Mouse (Mus musculus) kidney, postnatal 4 days (tissue): ENCODE measurements around the gene Ltbr.
"Not testable (repeated sequence)": the region's sequence is repeated elsewhere in the genome, so short reads cannot be mapped to it uniquely, and the experiment has no call there.

ENCODE experiments used
- DNase-seq, 2 experiments: peaks; one replicate each; pipeline ENCODE4 v3.0.0; 2021; ENCODE audit warnings: mixed read lengths in 2 of 2

Ltbr gene

GRCm38 (mm10) chr6:125309406-125309805 lies 4.3 kb downstream of the Ltbr start:
- no peak for DNase-seq

DNA sequence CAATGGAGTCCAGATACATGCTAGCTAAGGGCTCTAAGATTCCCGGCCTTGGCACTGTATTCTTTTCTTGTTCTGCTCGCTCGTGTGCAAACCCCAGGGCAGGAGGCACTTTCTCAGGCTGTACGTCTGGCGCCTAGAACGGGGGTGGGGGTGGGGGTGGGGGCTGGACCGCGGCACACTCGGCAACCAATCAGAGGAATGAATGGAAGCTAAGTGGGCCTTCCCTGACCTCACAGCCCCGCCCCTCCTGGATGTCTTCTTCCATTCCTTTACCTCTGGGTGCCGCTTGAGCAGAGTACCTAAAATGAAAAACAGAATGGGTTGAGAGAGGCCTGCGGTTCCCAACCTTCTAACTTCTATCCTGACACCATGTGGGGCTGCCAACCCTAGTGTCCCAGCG lies 4.8 kb downstream of the Ltbr start:
- no peak for DNase-seq

DNA sequence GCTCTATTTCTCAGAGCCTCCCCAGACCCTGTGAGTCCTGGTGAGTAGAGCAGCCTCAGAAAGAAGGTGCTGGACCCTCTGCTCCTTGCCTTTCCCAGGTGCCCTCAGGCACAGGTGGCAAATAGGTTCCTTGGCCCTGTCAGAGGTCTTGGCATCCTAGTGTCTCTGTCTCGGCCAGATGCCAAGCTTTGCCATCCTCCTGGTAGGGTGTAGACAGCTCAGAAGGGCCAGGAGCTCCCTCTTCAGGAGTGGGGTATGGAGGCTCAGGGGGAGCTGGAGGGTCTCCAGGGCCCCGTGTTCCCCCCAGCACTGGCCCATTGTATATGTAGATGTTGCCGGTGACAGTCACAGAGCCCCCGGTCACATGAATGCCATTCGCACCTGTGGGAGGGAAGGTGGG lies 6.6 kb downstream of the Ltbr start:
- no peak for DNase-seq

- no peak for DNase-seq
These were observed 8.2 kb downstream of the Ltbr start for GRCm38 (mm10) chr6:125305465-125305864.

DNA sequence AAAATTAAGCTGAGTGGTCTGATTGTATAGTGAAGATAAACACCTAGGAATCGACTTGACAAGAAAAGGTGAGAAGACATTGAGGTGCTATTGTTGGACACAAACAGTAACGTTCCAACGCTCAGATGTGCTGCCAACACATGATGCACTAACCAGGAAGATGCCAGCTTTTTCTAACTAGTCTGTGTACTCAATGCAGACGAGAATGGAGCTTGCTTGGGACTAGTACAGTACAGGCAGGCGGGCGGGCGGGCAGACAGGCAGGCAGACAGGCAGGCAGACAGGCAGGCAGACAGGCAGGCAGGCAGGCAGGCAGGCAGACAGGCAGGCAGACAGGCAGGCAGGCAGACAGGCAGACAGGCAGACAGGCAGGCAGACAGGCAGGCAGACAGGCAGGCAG lies 9.3 kb downstream of the Ltbr start:
- DNase-seq: not testable (repeated sequence)

DNA sequence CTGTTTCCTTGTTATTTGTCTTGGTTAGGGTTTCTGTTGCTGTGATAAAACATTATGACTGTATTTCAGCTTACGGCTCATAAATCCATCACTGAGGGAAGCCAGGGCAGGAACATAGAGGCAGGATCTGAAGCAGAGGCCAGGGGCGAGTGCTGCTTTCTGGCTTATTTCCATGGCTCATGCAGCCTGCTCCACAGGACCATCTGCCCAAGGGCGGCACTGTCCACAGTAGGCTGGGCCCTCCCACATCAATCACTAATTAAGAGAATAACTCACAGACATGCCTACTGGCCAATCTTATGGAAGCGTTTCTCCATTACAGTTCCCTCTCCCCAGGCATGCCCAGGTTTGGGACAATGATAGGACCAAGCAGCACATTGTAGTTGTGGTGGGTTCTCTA lies 10.4 kb downstream of the Ltbr start:
- no peak for DNase-seq

- DNase-seq: peak; percentile 21 to 38
These were observed 11.3 kb downstream of the Ltbr start for GRCm38 (mm10) chr6:125302231-125302982.

GRCm38 (mm10) chr6:125300982-125301381 lies 12.7 kb downstream of the Ltbr start:
- DNase-seq: no peak

DNA sequence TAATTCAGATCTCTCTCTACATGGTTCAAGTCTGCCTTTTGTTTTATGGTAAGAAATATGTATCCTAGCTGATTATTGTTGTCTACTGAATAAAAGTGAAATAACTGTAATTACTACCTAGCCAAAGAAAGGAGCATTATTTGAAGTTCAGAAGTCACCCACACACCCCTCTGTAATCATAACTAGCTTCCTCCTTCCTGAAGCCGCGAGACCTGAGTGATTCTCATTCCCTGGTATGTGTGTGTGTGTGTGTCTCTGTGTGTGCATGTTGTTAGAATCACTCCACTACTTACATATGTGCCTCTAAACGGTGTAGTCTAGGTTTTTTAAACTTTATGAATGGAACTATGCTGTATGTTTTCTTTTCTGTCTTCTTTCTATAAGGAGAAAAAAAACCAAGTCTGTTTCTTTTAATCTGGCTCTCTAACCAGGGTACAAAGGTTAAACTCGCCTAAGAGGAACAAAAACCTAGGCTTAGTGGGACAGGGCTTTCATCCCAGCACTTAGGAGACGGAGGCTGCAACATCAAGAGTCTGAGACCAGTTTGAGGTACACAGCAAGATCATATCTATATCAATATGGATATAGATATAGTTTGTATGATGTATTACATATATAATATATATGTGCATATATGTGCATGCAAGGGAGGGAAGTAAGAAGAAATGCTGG lies 16.4 kb downstream of the Ltbr start:
- DNase-seq: no peak

- no peak for DNase-seq
These were observed 19.6 kb downstream of the Ltbr start for GRCm38 (mm10) chr6:125294049-125294448.

- no peak for DNase-seq
These were observed 21.4 kb downstream of the Ltbr start for GRCm38 (mm10) chr6:125292256-125292655.

- DNase-seq: no peak
These were observed 22.4 kb downstream of the Ltbr start for GRCm38 (mm10) chr6:125291329-125291728.

- DNase-seq: no peak
These were observed 25.0 kb downstream of the Ltbr start for GRCm38 (mm10) chr6:125288730-125289129.

DNA sequence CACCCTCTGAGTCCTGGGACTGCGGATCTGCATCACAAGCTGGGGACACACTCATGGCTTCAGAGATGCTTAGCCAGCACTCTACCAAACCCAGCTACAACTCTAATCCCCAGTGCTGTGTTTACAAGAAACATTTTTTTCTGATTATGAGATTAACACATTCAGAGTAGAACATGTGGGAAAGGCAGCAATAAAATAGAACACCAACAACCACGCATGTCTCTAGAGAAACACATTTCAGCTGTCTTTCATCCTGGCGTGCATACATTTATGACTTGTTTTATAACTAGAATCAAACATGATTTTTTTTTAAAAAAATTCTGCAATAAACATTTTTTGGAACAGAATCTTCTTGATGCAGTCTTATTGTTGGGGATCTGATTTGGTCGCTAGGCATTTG lies 26.7 kb downstream of the Ltbr start:
- no peak for DNase-seq

DNA sequence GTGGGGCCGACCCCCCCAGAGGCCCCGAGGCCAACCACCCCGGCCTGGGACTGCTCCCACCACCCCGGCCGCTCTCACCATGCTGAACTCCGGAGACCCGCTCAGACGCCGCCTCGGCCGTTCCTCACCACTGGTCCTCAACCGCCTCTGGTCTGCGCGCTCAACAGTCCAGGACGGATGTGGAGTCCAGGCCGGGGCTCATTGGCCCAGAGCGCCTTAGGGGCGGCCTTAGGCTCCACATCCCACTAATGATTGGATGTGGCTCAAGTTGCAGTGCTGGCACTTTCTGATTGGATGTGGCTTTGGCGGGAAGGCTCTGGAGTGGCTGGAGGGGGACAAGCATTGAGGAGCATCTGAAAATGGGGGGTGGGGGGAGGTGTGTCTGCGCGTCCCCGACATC lies 27.8 kb downstream of the Ltbr start, which contains the start of gene Tuba3a:
TSS of gene Tuba3a (minus strand) at position 153 of the 400 bp plus-strand sequence.
- no peak for DNase-seq

GRCm38 (mm10) chr6:125284751-125285150 lies 28.9 kb downstream of the Ltbr start:
- no peak for DNase-seq

DNA sequence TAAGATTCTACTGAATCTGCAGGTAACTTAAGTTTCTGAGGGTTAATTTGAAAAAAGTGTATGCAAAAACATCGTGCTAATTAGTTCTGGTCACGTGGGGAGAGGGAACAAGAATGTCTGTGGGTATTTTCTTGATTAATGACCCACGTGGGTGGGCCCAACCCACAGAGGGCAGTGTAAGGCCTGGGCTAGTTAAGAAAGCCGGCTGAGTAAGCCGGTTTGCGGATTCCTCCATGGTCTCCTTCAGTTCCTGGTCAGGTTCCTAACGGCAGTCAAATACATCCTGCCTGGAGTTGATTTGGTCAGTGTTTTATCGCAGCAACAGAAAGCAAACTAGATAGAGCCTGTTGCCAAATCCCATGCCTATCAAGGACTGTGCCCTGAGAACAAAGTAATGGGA lies 29.4 kb downstream of the Ltbr start:
- DNase-seq: peak in 1 of 2 experiments; percentile 47

DNA sequence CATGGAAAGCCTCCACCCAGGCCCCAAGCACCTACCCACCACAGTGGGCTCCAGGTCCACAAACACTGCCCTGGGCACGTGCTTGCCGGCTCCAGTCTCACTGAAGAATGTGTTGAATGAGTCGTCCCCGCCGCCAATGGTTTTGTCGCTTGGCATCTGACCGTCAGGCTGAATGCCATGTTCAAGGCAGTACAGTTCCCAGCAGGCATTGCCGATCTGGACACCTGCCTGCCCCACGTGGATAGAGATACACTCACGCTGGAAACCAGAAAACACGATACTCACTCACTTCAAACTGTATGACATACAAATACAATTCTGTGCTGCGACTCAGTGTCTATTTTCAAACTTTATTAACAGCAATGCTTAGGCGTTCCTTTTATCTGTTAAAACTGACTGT lies 31.0 kb downstream of the Ltbr start:
- DNase-seq: not testable (repeated sequence)

- DNase-seq: no peak
These were observed 34.0 kb downstream of the Ltbr start for GRCm38 (mm10) chr6:125279729-125280128.

GRCm38 (mm10) chr6:125274841-125275563 lies 38.7 kb downstream of the Ltbr start:
- peak; percentile 70 to 81 for DNase-seq

- no peak for DNase-seq
These were observed 41.4 kb downstream of the Ltbr start for GRCm38 (mm10) chr6:125272228-125272785.

GRCm38 (mm10) chr6:125271455-125272227 lies 42.0 kb downstream of the Ltbr start:
- peak; percentile 90 to 93 for DNase-seq

GRCm38 (mm10) chr6:125268799-125269198 lies 44.9 kb downstream of the Ltbr start:
- DNase-seq: no peak
